Mouse (Mus musculus): Measurements from ENCODE around the gene Gcsam. TPM values are rescaled to one million over a fixed set of nuclear protein-coding genes. Genes with fewer than 3 reads are reported as not detected.

Gcsam gene
- polyA plus RNA-seq (2014; fragmentation: Nextera tagmentation; extraction: Ambion mirVana), result 0.13 and 0.46 TPM in 2 replicates

DNA sequence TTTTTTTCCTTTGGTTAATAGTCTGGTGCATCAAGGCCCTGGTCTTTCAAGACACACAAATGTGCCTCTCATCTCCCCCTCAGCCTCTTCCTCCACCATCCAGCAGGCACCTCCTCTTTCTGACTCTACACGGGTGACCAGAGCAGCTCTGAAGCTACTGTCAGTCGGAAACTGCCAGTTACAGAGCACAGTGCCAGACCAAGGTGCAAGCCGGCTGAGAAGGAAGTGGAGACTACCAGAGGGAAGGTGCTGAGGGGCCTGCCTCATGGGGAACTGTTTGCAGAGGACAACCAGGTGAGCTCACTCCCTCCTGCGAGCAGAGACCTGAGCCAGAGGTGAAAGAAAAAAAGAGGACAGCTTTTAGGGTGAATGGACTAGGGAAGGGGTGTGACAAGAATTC is at the start of gene Gcsam:
TSS of gene Gcsam (plus strand) at position 114 of the 400 bp plus-strand sequence.
- 54% methylated on average over 4 of the region's 4 CpGs for WGBS
- H3K4me2 ChIP-seq, result no peak within 1 kb of the TSS
- no peak for ATAC-seq (ENCODE audit: insufficient read depth)
- H3K36me3 ChIP-seq (ENCODE audit: insufficient read depth), result no peaks in the 10 kb centered on the region
- no peak within 1 kb of the TSS for H3K27ac ChIP-seq (ENCODE audit: low read depth)
- no peaks in the 10 kb centered on the region for H3K4me1 ChIP-seq (ENCODE audit: insufficient read depth)
- H3K4me3 ChIP-seq (ENCODE audit: low read depth, low read length), result no peak within 1 kb of the TSS
- no peaks in the 10 kb centered on the region for H3K27me3 ChIP-seq (ENCODE audit: insufficient read depth, low read length)
- no peaks in the 10 kb centered on the region for H3K9me3 ChIP-seq (ENCODE audit: low read depth, low read length)
- DNase-seq, result no peak
- no peak within 1 kb of the TSS for H3K9ac ChIP-seq
- no peak for TF ChIP-seq CTCF (IDR thresholded peaks at IDR 0.05; ENCODE audit: low read depth)

- no peaks in the 10 kb centered on the region for H3K36me3 ChIP-seq (ENCODE audit: insufficient read depth)
- ATAC-seq (ENCODE audit: insufficient read depth) (no peak), DNase-seq (no peak)
- H3K4me1 ChIP-seq (ENCODE audit: insufficient read depth), result no peaks in the 10 kb centered on the region
- H3K9ac ChIP-seq, result no peak overlapping the region
- WGBS, result 45% methylated on average over 3 of the region's 3 CpGs
- H3K4me3 ChIP-seq (ENCODE audit: low read depth, low read length), result no peak overlapping the region
- H3K4me2 ChIP-seq, result no peak overlapping the region
- TF ChIP-seq CTCF (IDR thresholded peaks at IDR 0.05; ENCODE audit: low read depth), result no peak
- no peaks in the 10 kb centered on the region for H3K27me3 ChIP-seq (ENCODE audit: insufficient read depth, low read length)
- no peaks in the 10 kb centered on the region for H3K9me3 ChIP-seq (ENCODE audit: low read depth, low read length)
- H3K27ac ChIP-seq (ENCODE audit: low read depth), result no peak overlapping the region
Observed at GRCm38 (mm10) chr16:45561747-45562146, 48.4 kb upstream of the Gcsam start.

- TF ChIP-seq CTCF (IDR thresholded peaks at IDR 0.05; ENCODE audit: low read depth), result no peak
- no peaks in the 10 kb centered on the region for H3K36me3 ChIP-seq (ENCODE audit: insufficient read depth)
- WGBS, result 65% methylated on average over 3 of the region's 3 CpGs
- H3K27ac ChIP-seq (ENCODE audit: low read depth), result no peak overlapping the region
- no peaks in the 10 kb centered on the region for H3K9me3 ChIP-seq (ENCODE audit: low read depth, low read length)
- no peaks in the 10 kb centered on the region for H3K27me3 ChIP-seq (ENCODE audit: insufficient read depth, low read length)
- no peaks in the 10 kb centered on the region for H3K4me1 ChIP-seq (ENCODE audit: insufficient read depth)
- no peak overlapping the region for H3K4me3 ChIP-seq (ENCODE audit: low read depth, low read length)
- no peak for ATAC-seq (ENCODE audit: insufficient read depth)
- H3K9ac ChIP-seq, result no peak overlapping the region
- H3K4me2 ChIP-seq, result no peak overlapping the region
- no peak for DNase-seq
Observed at GRCm38 (mm10) chr16:45572307-45572706, 37.9 kb upstream of the Gcsam start.

DNA sequence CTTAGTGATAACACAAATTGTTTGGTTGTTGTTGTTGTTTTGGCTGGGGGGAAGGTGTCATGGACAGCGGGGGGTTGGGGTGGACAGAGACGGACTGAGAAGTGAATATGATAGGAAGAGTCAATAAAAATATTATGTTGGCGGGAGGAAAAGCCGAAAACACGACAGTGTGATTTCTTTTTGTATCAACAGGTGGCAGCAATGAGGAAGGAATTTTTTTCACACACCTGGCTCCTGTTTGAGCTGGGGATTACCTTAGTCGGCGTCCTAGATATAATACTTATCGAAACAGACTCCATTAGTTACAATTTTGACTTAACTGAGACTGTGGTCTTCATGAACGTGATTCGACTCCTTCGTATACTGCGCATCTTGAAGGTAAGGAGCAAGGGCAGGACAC is 30.3 kb upstream of the Gcsam start:
- ATAC-seq (ENCODE audit: insufficient read depth) (no peak), DNase-seq (no peak)
- Histone ChIP-seq H3K36me3 (ENCODE audit: insufficient read depth) (no peaks in the 10 kb centered on the region), H3K27me3 (ENCODE audit: insufficient read depth, low read length) (no peaks in the 10 kb centered on the region), H3K9ac (no peak overlapping the region), H3K4me1 (ENCODE audit: insufficient read depth) (no peaks in the 10 kb centered on the region), H3K4me3 (ENCODE audit: low read depth, low read length) (no peak overlapping the region), H3K27ac (ENCODE audit: low read depth) (no peak overlapping the region), H3K4me2 (no peak overlapping the region), H3K9me3 (ENCODE audit: low read depth, low read length) (no peaks in the 10 kb centered on the region)
- WGBS, result 58% methylated on average over 12 of the region's 12 CpGs
- TF ChIP-seq CTCF (IDR thresholded peaks at IDR 0.05; ENCODE audit: low read depth), result no peak; the same call in 1 of the 2 replicates

- WGBS, result 17% methylated on average over 2 of the region's 2 CpGs
- Histone ChIP-seq H3K9ac (no peak overlapping the region), H3K9me3 (ENCODE audit: low read depth, low read length) (no peaks in the 10 kb centered on the region), H3K27me3 (ENCODE audit: insufficient read depth, low read length) (no peaks in the 10 kb centered on the region), H3K36me3 (ENCODE audit: insufficient read depth) (no peaks in the 10 kb centered on the region), H3K4me1 (ENCODE audit: insufficient read depth) (no peaks in the 10 kb centered on the region), H3K4me2 (no peak overlapping the region), H3K27ac (ENCODE audit: low read depth) (no peak overlapping the region), H3K4me3 (ENCODE audit: low read depth, low read length) (no peak overlapping the region)
- DNase-seq (peak; percentile 57), ATAC-seq (ENCODE audit: insufficient read depth) (no peak)
- TF ChIP-seq CTCF (IDR thresholded peaks at IDR 0.05; ENCODE audit: low read depth), result peak; percentile 59
Observed at GRCm38 (mm10) chr16:45582512-45582911, 27.7 kb upstream of the Gcsam start.

DNA sequence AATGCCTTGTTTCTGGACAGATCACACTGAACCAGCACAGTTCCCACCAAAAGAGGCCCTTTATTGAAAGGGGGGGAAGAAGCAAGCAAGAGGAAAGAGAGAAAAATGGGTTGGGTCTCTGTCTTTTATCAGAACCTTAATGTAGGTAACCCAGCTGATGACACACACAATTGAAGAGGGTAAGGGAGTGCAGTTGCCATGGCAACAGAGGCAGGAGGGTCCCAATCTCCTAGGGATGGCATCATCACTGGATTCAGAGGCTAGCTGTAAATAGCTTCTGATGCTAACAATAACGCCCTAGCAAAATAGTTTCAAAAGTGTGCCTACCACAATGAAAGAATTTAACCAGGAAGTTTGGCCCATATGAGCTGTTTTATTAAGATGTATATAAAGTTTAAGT is 16.5 kb upstream of the Gcsam start:
- no peak for TF ChIP-seq CTCF (IDR thresholded peaks at IDR 0.05; ENCODE audit: low read depth)

GRCm38 (mm10) chr16:45595494-45595893 is 14.7 kb upstream of the Gcsam start:
- Histone ChIP-seq H3K4me2 (no peak overlapping the region), H3K27me3 (ENCODE audit: insufficient read depth, low read length) (no peaks in the 10 kb centered on the region), H3K4me3 (ENCODE audit: low read depth, low read length) (no peak overlapping the region), H3K36me3 (ENCODE audit: insufficient read depth) (no peaks in the 10 kb centered on the region), H3K9ac (no peak overlapping the region), H3K27ac (ENCODE audit: low read depth) (no peak overlapping the region), H3K4me1 (ENCODE audit: insufficient read depth) (no peaks in the 10 kb centered on the region), H3K9me3 (ENCODE audit: low read depth, low read length) (no peaks in the 10 kb centered on the region)
- DNase-seq, result no peak
- TF ChIP-seq CTCF (IDR thresholded peaks at IDR 0.05; ENCODE audit: low read depth), result no peak
- ATAC-seq (ENCODE audit: insufficient read depth), result no peak

More for the DNA sequence above, 16.5 kb upstream of the Gcsam start:
- DNase-seq (no peak), ATAC-seq (ENCODE audit: insufficient read depth) (no peak)
- no peak overlapping the region for H3K4me3 ChIP-seq (ENCODE audit: low read depth, low read length)
- no peaks in the 10 kb centered on the region for H3K9me3 ChIP-seq (ENCODE audit: low read depth, low read length)
- H3K9ac ChIP-seq, result no peak overlapping the region
- no peak overlapping the region for H3K4me2 ChIP-seq
- no peak overlapping the region for H3K27ac ChIP-seq (ENCODE audit: low read depth)
- no peaks in the 10 kb centered on the region for H3K36me3 ChIP-seq (ENCODE audit: insufficient read depth)
- no peaks in the 10 kb centered on the region for H3K27me3 ChIP-seq (ENCODE audit: insufficient read depth, low read length)
- no peaks in the 10 kb centered on the region for H3K4me1 ChIP-seq (ENCODE audit: insufficient read depth)
- 62% methylated on average over 1 of the region's 1 CpGs for WGBS

- Histone ChIP-seq H3K4me1 (ENCODE audit: insufficient read depth) (no peaks in the 10 kb centered on the region), H3K27me3 (ENCODE audit: insufficient read depth, low read length) (no peaks in the 10 kb centered on the region), H3K36me3 (ENCODE audit: insufficient read depth) (no peaks in the 10 kb centered on the region), H3K4me2 (0 out of 2 replicates have a peak overlapping the region, but pooled peaks have one; percentile 23), H3K27ac (ENCODE audit: low read depth) (peak overlapping the region; percentile 70), H3K9ac (no peak overlapping the region), H3K4me3 (ENCODE audit: low read depth, low read length) (no peak overlapping the region), H3K9me3 (ENCODE audit: low read depth, low read length) (no peaks in the 10 kb centered on the region)
- ATAC-seq (ENCODE audit: insufficient read depth) (peak; percentile 91), DNase-seq (peak; percentile 82)
- peak; percentile 82 for TF ChIP-seq CTCF (IDR thresholded peaks at IDR 0.05; ENCODE audit: low read depth)
- WGBS, result 14% methylated on average over 4 of the region's 4 CpGs
Observed at GRCm38 (mm10) chr16:45608481-45608954, 1.7 kb upstream of the Gcsam start.

All from lung, embryonic 14.5 days (tissue).